Mouse (Mus musculus) naive thymus-derived CD4-positive, alpha-beta T cell, adult 2 months (primary cell): Measurements from ENCODE around the gene Gm18596.
"Not testable (repeated sequence)": the region's sequence is repeated elsewhere in the genome, so short reads cannot be mapped to it uniquely, and the experiment has no call there.

Experiments used
- DNase-seq: peaks from one replicate; pipeline ENCODE4 v3.0.0-alpha.2; 2011; ENCODE audit warnings: low read depth

Gene Gm18596

DNA sequence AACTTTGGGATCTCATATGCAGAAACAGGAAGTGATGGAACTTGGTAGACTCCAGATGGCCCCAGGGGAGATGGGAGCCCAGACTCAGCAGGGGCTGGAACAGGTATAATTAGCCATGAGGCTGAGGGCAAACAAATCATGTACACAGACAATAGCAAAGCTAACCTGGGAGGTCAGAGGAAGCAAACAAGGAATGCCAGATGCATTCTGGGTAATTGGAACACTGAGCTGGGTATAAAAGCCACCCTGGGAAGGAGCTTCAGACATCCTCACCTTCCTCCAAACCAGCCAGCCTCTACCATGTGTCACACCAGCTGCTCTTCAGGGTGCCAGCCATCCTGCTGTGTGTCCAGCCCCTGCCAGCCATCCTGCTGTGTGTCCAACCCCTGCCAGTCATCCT lies 31.3 kb downstream of the Gm18596 start, which contains the start of gene Gm10024:
Gm10024 (plus strand) TSS at position 301 of the 400 bp plus-strand sequence.
- not testable (repeated sequence) for DNase-seq

DNA sequence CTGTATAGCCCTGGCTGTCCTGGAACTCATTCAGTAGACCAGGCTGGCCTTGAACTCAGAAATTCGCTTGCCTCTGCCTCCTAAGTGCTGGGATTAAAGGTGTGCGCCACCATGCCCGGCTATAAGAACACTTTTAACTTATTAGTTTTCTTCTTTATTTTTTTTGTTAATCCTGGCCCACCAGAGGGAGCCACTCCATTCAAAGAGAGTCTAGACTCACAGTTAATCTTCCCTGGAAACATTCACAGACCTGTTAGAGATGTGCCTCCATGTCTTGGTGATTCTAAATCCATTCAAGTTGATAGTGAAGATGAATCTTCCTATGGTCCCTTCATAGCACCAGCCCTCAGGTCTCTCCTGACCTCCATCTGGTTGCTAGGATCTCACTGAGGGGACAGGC lies 32.6 kb downstream of the Gm18596 start:
- DNase-seq: no peak

DNA sequence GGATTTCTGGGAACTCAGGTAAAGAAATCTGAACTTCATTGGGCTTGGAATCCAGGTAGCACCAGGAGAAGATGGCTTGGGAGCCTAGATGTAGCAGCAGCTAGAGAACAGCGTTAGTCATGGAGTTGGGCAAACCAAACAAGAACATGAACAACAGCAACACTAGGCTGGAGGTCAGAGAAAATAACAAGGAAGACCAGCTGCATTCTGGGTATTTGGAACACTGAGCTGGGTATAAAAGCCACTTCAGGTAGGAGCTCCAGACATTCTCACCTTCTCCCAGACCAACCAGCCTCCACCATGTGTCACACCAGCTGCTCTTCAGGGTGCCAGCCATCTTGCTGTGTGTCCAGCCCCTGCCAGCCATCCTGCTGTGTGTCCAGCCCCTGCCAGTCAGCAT lies 36.1 kb downstream of the Gm18596 start, which contains the start of gene Gm10272:
Gm10272 (plus strand) TSS at position 301 of the 400 bp plus-strand sequence.
- no peak for DNase-seq

DNA sequence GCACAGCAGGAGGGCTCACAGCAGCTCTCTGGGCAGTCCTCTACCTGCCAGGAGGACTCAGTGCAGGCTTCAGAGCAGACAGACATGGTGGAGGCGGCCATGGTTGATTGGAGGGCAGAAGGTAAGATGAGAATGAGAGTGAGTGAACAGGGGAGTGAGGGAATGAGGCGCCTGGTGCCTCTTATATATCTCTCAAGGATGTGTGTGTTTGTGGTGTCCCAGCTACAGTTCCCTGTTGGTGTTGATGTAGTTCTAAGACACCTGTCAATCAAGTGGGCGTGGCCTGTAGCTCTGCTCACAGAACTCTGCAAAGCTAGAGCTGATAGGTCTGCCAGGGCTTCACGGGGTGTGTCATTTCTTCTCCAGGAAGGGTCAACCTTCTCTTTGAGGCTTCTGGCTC lies 45.3 kb downstream of the Gm18596 start, which contains the start of gene Gm9508:
Gm9508 (minus strand) TSS at position 101 of the 400 bp plus-strand sequence.
- DNase-seq: no peak
